Comparison of ENCODE assay signal across 29 mouse cellular contexts in the genomic region with DNA sequence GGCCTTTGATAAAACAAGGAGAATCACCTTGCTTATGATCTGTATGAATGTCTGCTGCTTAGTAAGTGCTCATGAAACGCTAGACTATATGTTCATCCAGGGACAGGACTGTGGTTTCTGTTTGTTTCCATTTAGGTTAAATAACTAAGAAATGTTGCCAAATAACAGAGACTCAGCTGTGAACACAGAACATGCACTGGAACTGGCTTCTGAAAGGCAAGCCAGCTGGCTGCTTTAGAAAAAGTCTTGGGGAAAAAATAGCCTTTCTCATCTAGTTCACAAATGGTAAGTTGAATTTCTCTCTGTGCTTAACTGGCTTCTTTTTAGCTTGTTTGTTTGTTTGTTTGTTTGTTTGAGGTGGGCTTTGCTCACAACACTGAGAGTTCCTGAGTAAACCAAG. TPM values are rescaled to one million over a fixed set of nuclear protein-coding genes. Genes with fewer than 3 reads are reported as not detected.
"Had no signal": no experiment of that assay in that cellular context is flagged by ENCODE, and none has a peak within 500 bp of the region (broad histone marks: within the 10 kb centered on the region; RNA-seq: fewer than 3 reads in every experiment).

No protein-coding gene starts in this region.

- H3K4me2 ChIP-seq: heart, embryonic 11.5 days; heart, embryonic 13.5 days; heart, embryonic 15.5 days; hindbrain, embryonic 13.5 days; hindbrain, embryonic 15.5 days; kidney, embryonic 15.5 days; limb, embryonic 13.5 days; limb, embryonic 15.5 days; liver, embryonic 13.5 days; liver, embryonic 15.5 days had no signal

- H3K27me3 ChIP-seq: heart, embryonic 13.5 days; heart, embryonic 15.5 days; hindbrain, embryonic 13.5 days; hindbrain, embryonic 15.5 days; kidney, embryonic 15.5 days; limb, embryonic 13.5 days; limb, embryonic 15.5 days; liver, embryonic 13.5 days; liver, embryonic 15.5 days had no signal

- ATAC-seq: hindbrain, postnatal 0 days; intestine, embryonic 16.5 days; liver, postnatal 0 days had no signal

- H3K36me3 ChIP-seq: heart, embryonic 13.5 days; heart, embryonic 15.5 days; hindbrain, embryonic 13.5 days; hindbrain, embryonic 15.5 days; kidney, embryonic 15.5 days; limb, embryonic 13.5 days; limb, embryonic 15.5 days; liver, embryonic 13.5 days; liver, embryonic 15.5 days had no signal

- H3K4me3 ChIP-seq: heart, adult 2 months; heart, embryonic 13.5 days; heart, embryonic 15.5 days; hindbrain, embryonic 13.5 days; hindbrain, embryonic 15.5 days; kidney, embryonic 15.5 days; limb, embryonic 13.5 days; limb, embryonic 15.5 days; liver, embryonic 13.5 days; liver, embryonic 15.5 days had no signal

- H3K9ac ChIP-seq: heart, embryonic 13.5 days; heart, embryonic 15.5 days; hindbrain, embryonic 13.5 days; hindbrain, embryonic 15.5 days; kidney, embryonic 15.5 days; limb, embryonic 13.5 days; limb, embryonic 15.5 days; liver, embryonic 13.5 days; liver, embryonic 15.5 days; liver, postnatal 0 days had no signal

- H3K9me3 ChIP-seq: heart, embryonic 13.5 days; heart, embryonic 15.5 days; hindbrain, embryonic 13.5 days; hindbrain, embryonic 15.5 days; kidney, embryonic 15.5 days; limb, embryonic 13.5 days; limb, embryonic 15.5 days; liver, embryonic 13.5 days; liver, embryonic 15.5 days had no signal

- DNase-seq: gastrocnemius, postnatal 14 days; gastrocnemius, postnatal 36 days; heart, adult 11 months; heart, adult 2 months; heart, postnatal 14 days; heart, postnatal 36 days; kidney, adult 11 months; kidney, adult 2 months; kidney, adult 9 months; kidney, postnatal 14 days; kidney, postnatal 36 days; left cerebral cortex, postnatal 4 days; liver, embryonic 13.5 days; liver, postnatal 0 days had no signal

- H3K27ac ChIP-seq: heart, adult 2 months; heart, embryonic 13.5 days; heart, embryonic 15.5 days; hindbrain, embryonic 13.5 days; hindbrain, embryonic 15.5 days; hindbrain, postnatal 0 days; kidney, embryonic 15.5 days; kidney, postnatal 0 days; limb, embryonic 13.5 days; limb, embryonic 15.5 days; liver, embryonic 13.5 days; liver, embryonic 15.5 days had no signal

- H3K4me1 ChIP-seq: heart, embryonic 13.5 days; heart, embryonic 15.5 days; hindbrain, embryonic 13.5 days; hindbrain, embryonic 15.5 days; kidney, embryonic 15.5 days; limb, embryonic 13.5 days; limb, embryonic 15.5 days; liver, embryonic 13.5 days; liver, embryonic 15.5 days had no signal

RNA-seq across cellular contexts. Expression of a gene that starts 57.0 kb away (rescaled TPM):
- total RNA-seq: hematopoietic stem cell, adult 5-6 weeks; liver, adult 2 months had no signal
- polyA plus RNA-seq: large intestine, adult 2 months; liver, adult 2 months; liver, postnatal 0 days had no signal
